Mouse (Mus musculus): Measurements from ENCODE around the gene Prpf40b. TPM values are rescaled to one million over a fixed set of nuclear protein-coding genes. Genes with fewer than 3 reads are reported as not detected.
A peak's percentile ranks its signal among the peaks of the same experiment; 100 is the strongest.

Gene Prpf40b
- total RNA-seq, 2 experiments from 2014 or later: 38.0 to 49.6 TPM

DNA sequence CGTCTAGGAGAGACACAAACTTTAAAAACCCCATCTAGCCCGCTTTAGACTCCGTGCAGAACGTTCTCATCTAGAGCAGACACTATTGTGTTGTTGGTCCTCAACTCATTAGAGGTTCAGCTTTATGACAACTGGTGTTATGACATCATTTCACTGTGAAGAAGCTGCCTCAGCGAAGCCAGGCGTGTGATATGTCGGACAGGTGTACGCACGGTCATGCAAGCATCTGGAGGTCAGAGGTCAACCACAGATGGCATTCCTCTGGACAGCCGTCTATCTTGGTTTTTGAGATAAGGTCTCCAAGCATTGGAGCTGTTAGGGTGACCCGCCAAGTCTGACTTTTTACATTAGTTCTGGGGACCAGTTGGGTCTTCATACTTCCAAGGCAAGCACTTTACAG lies 4.3 kb upstream of the Prpf40b start:
- no peak for DNase-seq

DNA sequence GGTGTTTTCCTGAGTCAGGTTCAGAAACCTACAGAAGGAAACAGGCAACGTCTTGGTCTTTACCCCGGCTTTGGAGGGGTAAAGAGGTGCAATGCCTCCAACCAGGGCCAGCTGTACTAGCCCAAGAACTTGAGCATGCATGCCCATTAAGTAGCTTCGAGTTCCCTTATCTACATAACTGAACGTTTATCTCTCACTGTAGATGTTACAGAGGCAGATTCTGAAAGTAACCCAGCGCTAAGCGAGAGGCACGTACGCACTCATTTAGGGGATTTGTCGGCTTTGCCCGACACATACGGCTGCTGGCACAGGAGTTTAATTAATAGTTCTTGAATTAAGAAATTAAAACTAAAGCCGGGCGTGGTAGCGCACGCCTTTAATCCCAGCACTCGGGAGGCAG lies 600 bp upstream of the Prpf40b start:
- no peak for DNase-seq

DNA sequence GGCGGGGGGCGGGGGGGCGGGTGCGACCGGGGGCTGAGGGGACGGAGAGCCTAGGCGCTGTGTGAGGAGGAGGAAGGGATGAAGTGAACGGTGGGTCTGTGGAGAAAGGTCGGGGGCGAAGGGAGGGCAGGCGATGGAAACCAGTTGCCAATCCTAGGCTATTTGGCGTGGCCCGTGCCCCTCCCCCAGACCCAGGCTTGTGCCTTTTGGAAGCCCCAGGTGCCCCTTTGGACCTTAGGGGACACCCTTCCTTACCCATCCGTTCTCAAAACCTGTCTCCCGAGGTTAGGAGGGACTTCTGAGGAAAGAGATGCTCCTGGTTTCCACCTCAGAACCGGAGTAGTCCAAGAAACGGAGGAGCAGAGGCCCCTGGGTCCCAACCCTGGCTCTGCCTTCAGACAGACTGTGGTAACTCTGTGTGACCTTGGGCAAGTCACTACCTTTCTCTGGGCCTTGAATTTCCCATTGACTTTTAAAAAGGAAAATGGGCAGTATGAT lies 646 bp downstream of the Prpf40b start, which contains the start of gene Fam186b:
TSS of gene Fam186b (minus strand) at position 405 of the 498 bp plus-strand sequence.
- peak; percentile 41 to 62 for DNase-seq

DNA sequence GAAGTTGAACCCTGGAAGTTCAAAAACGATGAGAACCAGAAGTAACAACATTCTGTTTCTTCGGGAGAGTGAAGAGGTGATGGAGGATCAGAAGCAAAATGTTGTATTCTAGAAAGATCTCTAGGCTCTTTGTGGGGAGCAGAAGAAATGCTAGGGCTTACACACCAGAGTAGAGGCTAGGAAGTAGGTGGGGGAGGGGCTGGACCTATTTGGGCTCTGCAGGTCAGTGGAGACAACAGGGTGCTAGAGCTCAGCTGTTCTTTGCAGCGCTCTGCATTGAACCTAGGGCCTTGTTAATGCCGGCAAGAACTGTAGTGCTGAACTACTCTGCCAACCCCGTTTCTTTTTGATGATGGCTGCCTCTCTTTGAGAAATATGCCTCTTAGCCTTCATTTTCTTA lies 1.3 kb downstream of the Prpf40b start:
- no peak for DNase-seq

DNA sequence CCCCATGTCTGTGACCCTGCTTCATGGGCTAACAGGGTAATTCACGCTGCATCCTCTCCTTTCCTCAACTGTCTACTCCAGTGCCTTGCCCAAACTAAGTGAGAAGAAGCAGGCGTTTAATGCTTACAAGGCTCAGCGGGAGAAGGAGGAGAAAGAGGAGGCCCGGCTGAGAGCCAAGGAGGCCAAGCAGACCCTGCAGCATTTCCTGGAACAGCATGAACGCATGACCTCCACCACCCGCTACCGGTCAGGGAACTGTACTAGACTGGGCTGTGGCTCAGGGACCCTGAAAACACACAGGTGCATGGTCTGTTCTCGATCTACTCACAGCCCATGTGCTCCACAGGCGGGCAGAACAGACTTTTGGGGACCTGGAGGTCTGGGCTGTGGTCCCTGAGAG lies 12.6 kb downstream of the Prpf40b start:
- DNase-seq: no peak

DNA sequence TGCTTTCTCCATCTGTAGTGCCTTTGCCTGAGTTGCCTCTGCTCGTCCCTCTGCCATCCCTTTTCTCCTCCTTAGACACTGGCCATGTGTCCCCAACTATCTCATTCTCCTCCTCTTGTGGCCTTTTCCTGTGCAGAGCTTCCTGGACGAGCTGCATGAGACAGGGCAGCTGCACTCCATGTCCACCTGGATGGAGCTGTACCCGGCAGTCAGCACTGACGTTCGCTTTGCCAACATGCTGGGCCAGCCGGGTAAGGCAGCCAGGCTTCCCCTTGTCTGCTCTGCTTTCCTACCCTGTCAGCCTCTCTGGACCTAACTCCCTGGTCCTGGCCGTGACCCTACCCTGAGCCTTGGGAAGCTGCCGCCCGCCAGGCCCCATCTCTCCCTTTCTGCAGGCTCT lies 14.7 kb downstream of the Prpf40b start:
- DNase-seq: no peak

DNA sequence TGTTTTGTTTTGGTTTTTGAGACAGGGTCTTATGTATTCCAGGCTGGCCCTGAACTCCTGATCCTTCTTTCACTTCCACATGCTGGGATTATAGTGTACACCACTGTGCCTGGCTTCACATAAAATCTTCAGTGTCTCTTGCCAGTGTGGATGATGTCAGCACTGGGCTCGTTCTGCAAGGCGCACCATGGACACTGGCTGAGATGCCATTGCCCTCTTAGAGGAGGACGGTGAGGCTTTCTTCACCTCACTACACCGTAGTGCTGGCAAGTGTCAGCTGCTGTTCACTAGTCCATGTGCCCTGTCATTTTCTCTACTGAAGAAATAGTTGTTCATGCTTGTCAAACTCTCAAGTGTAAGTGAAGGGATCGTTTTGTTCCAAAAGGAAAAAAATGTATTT lies 15.7 kb downstream of the Prpf40b start:
- DNase-seq: no peak

DNA sequence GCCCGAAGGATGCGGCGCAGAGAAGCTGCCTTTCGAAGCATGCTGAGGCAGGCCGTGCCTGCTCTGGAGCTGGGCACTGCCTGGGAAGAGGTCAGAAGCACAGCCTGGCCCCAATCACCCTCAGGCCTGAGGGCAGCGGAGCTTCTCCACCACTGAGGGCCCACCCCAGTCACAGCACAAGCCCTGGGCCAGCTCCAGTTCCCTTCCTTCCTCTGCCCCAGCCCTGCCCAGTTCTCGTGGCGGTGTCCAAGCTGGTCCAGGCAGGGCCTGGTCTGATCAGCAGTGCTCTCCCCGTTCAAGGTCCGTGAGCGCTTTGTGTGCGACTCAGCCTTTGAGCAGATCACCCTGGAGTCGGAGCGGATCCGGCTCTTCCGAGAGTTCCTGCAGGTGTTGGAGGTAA lies 20.0 kb downstream of the Prpf40b start:
- DNase-seq: peak in 1 of 2 experiments; percentile 21

DNA sequence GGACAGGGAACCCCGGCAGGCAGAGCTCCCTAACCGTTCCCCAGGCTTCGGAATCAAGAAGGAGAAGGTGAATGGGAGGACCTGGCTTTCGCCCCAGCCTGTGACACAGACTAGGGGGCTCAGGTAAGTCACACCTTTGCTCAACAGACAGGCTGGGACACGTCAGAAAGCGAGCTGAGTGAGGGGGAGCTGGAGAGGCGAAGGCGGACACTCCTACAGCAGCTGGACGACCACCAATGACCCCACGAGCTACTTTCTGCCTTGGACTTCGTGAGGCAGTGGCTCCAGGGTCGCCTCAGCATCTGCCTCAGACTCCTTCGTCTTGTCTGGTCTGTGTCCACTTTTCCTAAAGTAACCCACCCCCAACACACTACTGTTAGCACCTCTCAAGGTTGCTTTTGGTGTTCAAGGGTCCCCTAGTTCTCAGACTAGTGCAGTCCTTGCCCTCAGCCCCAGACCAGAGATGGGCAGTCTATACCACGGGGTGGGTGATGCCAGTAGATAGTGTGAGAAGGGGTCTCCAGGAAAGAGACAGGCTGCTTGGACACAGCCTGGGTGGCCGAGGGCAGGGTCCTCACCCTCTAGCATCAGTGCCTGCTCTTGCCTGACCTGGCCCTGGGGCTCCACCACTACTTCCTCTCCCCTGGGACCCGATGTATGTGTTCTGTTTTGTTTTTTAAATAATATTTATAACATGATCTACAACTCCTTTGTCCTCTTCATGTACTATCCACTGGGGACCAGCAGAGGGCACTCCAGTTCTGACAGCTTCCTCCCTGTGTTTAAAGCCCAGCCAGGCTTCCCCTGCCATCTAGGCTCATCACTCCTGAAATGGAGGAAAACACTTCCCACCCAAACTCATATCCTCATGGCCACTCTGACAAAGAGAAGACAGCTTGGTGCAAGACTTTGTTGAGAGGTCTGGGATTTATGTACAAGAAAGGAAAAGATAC lies 21.7 kb downstream of the Prpf40b start:
- peak; percentile 71 to 81 for DNase-seq

DNA sequence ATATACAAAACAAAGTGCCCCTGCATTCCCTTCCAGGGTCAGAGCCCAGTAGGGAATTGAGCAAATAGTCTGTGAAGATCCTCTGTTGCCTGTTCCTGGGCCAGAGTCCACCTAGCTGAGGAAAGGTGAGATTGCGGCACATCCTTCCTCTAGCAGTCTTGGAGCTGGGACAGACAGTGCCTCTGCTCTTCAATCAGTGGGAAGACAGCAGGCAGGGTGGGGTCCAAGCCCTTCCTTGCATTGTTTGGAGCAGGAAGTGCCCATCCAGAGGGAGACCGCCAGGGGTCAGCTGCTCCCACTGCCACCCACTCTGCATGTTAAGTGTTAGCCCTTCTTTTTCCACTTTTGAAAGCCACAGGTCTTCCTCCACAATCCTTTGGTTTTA lies 22.4 kb downstream of the Prpf40b start:
- DNase-seq: peak; percentile 49 to 57

DNA sequence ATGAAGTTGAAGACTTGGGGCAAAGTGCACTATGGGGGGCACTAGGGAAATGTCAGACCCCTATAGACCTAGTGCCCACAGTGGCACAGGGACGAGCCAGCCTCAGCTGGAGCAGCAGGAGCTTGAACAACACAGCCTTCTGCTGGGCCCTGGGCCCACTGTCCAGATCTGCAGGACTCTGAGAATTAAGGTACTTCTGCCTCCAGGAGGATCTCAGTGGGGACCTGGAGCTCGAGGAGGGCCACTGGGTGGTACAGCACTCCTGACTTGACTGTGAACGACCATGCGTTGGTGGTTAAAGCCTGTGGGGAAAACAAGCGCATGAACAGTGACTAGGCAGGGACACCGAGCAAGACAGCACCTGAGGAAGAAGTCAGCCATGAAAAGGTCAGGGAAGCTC lies 23.2 kb downstream of the Prpf40b start:
- no peak for DNase-seq

DNA sequence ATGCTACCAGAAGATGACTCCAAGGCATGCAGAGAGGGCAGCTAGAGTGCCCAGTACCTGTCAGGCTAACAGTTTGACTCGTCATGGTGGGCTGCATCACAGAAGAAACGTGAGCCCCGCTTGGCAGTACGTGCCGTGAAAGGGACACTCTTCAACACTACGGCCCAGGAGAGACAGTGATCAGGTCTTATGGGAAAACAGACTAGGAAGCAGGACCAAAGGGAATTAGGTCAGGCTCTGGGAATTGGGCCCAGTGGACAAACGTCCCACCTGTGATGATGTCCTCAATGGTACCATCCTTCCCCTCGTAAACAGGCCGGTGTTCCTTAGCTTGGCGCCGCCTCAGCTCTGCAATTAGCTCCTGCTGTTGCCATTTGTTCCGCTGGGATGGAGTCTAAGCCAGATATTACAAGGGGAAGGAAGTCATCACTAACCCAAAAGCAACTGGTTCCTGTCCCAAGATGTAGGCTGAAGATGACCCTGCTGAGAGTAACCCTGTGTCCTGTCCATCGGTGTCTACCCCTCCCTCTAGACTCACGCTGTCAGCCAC lies 24.0 kb downstream of the Prpf40b start:
- no peak for DNase-seq

DNA sequence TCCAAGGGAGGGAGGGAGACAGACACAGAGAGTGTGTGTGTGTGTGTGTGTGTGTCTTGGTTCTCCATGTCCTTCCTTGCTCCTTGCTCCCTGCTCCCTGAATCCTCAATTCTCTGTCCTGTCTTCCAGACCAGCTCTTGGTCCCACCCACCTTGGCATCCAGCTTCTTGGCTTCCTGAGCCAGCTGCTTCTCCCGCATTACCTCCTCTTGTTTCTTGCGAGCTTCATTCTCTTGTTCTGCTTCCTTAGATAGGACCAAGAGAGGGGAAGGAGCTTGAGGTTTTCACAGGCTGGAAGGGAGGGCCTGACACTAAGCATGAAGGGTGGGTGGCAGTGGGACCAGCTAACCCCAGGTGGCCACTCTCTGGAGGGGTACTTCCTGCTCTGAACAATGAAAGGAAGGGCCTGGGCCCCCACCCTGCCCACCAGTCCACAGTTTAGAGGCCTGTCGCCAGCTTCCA lies 24.6 kb downstream of the Prpf40b start:
- DNase-seq: peak in 1 of 2 experiments; percentile 28

DNA sequence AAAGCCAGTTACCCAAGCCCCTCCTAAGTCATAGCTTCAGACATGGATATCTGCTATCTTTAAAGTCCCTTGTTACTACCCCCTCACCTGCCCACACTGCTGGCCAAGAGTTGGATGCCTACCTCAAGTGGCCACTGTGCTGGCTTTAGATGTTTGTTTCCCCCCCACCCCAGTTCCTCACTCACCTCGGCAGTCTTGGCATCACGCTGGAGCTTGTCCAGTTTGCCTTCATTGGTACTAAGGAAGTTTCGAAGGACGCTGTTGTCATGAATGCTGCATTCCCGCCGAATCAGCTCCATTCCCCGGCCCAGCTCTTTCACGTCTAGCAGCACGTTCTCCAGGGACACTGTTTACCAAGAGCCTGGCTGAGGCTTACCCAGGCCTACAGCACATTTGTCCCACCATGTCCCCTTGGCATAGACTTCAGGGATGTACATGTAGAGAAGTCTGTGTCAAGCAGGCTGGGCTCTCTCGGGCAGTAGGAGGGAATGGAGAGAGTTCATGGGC lies 25.3 kb downstream of the Prpf40b start:
- DNase-seq: no peak

DNA sequence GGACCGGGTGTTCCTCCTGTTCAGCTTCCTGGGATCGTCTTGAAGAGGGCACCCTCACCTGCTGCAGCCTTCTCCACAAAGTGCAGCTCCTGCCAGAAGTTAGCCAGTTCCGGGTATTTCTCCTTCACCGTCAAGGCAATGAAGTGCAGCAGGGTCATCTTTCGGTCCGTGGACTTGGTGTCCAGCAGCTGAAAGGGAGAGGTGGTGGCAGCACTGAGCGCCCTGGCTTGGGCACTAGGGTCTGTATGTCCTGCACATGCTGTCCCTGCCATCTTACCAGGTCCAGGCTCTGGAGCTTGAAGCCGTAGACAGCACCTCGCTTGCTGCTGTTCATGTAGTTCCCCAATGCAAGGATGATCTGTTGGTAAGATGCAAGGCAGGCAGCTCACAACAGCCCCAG lies 26.1 kb downstream of the Prpf40b start:
- DNase-seq: no peak

DNA sequence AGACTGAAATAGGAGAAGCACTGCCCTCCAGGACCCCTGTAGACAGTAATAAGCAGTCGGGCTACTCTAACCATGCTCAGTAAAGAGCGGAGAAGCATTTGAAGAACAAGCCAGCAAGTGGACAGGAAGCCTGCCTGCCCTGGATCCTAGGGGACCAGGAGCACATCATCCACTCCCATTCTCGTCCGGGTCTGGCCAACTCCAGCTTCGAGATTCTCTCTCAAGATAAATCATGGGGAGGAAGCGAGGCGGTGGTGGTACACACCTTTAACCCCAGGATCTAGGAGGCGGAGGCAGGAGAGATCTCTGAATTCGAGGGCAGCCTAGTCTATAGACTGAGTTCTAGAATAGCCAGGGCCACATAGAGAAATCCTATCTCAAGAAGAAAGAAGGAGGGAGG lies 29.3 kb downstream of the Prpf40b start:
- DNase-seq: no peak

DNA sequence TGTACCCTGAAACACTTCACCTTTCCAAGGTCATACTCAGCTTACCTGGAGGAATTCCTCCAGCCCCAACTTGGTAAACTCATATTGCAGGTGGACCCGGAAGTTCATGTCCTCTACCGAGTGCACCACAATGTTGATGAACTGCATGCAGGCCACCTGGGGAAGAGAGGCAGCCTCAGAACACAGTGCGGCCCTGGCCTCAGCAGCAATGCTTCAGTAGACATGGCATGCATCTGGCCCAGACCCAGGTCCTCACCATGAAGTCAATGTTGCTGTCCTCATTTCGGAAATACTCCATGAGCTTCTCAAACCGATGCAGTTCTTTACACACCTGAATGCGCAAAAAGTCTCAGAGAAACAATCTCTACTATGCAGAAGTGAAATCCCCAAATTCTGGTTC lies 30.7 kb downstream of the Prpf40b start:
- DNase-seq: no peak

DNA sequence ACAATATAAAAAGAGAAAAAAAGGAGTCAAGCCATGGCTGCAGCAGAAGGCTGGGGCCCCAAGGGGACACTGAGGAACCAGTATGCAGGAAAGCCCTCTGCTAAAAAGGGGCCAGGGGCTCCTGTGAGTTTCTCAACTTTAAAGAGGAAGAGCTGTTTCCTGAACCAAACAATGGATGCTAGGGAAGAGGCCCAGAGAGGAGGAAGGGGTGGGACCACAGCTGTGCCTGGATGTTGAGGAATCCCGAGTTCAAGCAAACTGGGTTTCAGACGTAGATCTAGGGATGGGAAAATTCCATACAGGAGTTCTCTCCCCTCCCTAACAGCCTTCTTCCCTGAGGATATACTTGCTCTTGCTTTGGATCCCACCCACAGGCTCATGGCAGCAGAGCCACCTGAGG lies 31.5 kb downstream of the Prpf40b start:
- peak in 1 of 2 experiments; percentile 34 for DNase-seq

DNA sequence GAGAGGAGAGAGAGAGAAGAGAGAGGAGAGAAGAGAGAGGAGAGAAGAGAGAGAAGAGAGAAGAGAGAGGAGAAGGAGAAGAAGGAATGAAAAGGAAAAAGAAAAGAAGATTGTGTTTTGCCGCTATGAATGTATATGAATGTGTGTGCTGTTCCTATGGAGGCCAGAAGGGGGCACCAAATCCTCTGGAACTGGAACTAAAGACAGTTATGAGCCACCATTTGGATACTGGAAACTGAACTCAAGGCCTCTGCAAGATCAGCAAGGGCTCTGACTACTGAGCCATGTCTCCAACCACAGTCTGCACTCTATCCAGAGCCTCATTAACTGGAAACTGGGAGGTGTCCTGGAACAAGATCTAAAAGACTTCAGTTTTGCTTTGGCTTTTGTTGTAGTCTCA lies 32.1 kb downstream of the Prpf40b start:
- DNase-seq: peak; percentile 30 to 36

DNA sequence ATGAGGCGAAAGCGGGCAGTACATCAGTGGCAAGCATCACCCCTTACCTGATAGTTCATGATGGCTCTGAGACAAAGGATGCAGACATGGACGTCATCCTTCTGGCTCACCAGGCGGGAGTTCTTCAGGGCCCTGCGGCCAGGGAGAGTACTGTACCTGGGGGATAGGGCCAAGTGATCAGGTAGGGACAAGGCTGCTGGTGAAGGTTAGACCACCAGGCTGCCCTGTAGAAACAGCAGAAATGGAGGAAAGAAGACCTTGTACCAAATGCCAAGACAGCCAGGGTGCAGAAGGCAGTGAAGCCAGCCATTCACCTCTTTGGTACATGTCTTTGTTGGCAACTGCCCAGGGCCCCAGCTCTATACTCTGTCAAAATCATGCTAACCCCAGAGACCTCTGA lies 33.1 kb downstream of the Prpf40b start:
- DNase-seq: no peak

DNA sequence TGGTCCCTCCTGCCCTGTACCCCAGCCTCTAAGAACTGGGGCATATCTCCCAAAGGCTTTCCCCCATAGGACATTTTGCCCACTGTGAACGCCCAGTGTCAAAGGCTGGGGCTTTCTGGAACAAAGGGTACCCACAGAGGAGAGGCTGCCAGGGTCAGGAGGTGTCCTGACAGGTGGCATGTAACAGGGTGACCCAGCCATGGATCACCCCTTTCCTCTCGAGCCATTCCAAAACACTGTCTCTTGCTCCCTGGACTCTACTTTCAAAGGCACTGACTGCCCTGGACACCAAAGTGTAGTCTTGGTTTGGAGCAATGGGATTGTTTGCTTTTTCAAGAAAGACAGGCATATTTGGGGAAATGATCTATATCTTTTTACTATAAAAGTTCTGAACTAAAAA lies 35.4 kb downstream of the Prpf40b start:
- no peak for DNase-seq

DNA sequence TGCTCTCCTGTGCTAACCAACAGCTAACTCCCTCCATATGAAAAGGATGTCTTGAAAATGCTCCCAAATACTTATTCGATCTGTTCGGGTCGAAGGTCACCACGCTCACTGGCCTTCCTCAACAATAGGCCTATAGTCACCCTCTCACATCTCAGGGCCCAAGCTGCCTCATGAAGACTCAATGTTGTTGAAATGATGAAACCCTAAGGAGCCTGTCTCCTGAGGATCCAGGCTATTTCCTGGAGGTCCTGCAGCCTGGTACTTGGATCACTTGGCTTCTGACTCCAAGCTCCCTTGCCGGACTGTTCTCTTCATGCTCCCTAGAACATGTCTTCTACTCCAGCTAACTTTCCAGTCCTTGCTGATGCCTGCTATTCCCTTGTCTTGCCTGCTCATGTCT lies 36.5 kb downstream of the Prpf40b start:
- DNase-seq: no peak

DNA sequence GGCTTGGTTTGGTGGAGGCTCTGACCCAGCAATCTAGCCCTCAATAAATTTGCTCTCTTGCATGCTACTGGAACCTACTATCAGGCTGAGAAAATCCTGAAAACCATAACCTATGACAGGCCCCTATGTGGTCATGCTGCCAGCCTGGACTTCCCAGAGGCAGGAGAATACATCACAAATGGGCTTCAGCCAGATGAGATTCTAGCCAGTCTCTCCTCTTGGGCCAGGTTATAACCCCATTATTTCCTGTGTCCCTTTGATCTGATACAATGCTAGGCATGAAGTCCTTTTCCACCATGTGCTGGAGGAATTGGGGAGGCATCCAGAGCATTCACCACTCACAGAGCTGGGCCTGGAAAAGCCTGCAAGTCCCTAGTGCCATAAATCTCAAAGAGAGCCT lies 37.2 kb downstream of the Prpf40b start:
- no peak for DNase-seq

Data from adrenal gland, postnatal 36 days (tissue).